Mouse (Mus musculus): ENCODE data around the gene 4930430A15Rik. TPM values are rescaled to one million over a fixed set of nuclear protein-coding genes. Genes with fewer than 3 reads are reported as not detected.

Gene 4930430A15Rik
- not detected in 2 replicates for polyA plus RNA-seq (2014; fragmentation: Nextera tagmentation; extraction: Ambion mirVana)

DNA sequence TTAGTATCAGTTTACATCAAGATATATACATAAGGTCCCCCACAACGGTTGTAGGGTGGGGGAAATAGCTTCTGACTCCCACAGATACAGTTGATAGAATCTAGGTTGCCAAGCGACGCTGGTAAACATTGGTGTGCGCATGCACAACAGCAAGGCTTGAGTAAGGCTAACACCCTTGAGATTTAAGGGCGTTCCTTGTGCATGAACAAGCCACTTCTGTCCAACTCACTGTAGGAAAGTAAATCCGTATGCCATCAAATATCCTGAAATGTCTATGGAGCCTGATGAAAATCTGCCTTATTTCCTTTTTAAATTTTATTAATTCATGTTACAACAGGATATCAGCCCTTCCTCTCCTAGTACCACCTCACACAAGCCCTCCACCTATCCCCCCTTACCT is at the start of gene 4930430A15Rik:
4930430A15Rik (minus strand) TSS at position 101 of the 400 bp plus-strand sequence.
- H3K36me3 ChIP-seq (replicated peaks; ENCODE audit: control insufficient read depth, insufficient read depth) = no peaks in the 10 kb centered on the region
- DNase-seq (ENCODE audit: low spot score) (no peak), ATAC-seq (ENCODE audit: low FRiP score) (no peak)
- H3K9ac ChIP-seq = no peak within 1 kb of the TSS
- 94% methylated on average over 6 of the region's 6 CpGs for WGBS
- no peak within 1 kb of the TSS for H3K27ac ChIP-seq
- no peaks in the 10 kb centered on the region for H3K4me1 ChIP-seq (replicated peaks; ENCODE audit: control insufficient read depth, insufficient read depth, low read length)
- H3K27me3 ChIP-seq (ENCODE audit: control insufficient read depth, insufficient read depth, low read length) = no peaks in the 10 kb centered on the region
- H3K9me3 ChIP-seq (ENCODE audit: control insufficient read depth, low read length) = no peaks in the 10 kb centered on the region
- H3K4me2 ChIP-seq (replicated peaks) = no peak within 1 kb of the TSS
- H3K4me3 ChIP-seq (replicated peaks; ENCODE audit: low read length) = no peak within 1 kb of the TSS

DNA sequence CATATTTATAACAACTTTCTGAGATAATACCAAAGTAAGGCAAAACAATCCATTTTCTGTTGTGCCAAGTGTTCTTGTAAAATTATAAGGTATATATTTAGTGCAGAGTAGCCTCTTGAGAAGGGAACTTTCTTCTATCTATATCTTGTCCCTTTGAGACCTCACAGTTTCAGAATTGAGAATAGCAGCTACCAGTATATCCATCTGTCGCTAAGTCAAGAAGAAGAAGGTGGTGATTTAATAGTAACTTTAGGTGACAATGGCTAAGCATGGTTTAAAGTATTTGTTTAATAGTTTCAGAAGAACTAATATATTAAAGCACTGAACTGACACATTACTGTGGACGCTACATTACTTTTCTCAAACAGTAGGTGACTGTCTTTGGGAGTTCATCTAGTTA is 44.6 kb upstream of the 4930430A15Rik start, which contains the start of gene Olfr1277:
Olfr1277 (minus strand) TSS at position 101 of the 400 bp plus-strand sequence.
- DNase-seq (ENCODE audit: low spot score) = no peak
- H3K27ac ChIP-seq = no peak within 1 kb of the TSS
- H3K4me1 ChIP-seq (replicated peaks; ENCODE audit: control insufficient read depth, insufficient read depth, low read length) = no peaks in the 10 kb centered on the region
- H3K27me3 ChIP-seq (ENCODE audit: control insufficient read depth, insufficient read depth, low read length) = no peaks in the 10 kb centered on the region
- no peak within 1 kb of the TSS for H3K4me3 ChIP-seq (replicated peaks; ENCODE audit: low read length)
- no peaks in the 10 kb centered on the region for H3K9me3 ChIP-seq (ENCODE audit: control insufficient read depth, low read length)
- no peak within 1 kb of the TSS for H3K4me2 ChIP-seq (replicated peaks)
- H3K9ac ChIP-seq = no peak within 1 kb of the TSS
- no peaks in the 10 kb centered on the region for H3K36me3 ChIP-seq (replicated peaks; ENCODE audit: control insufficient read depth, insufficient read depth)
- 81% methylated on average over 2 of the region's 2 CpGs for WGBS
- ATAC-seq (ENCODE audit: low FRiP score) = no peak

DNA sequence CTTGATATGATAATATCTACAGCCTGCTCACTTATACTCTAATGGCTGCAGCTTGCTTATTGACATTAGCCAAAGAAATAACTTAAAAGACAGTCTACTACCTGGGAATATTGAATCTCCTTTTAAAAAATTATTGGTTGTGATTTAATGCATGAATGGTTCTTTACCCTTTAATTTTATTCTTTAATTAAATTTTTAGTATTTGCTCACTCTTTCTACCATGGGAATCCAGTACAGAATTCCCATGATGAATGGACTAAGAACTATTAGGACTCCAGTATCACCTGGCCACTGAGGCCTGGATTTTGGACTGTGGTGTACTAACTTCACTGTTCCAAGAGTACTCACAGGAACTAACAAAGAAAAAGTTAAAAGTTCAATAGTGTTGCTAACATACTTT is 24.8 kb upstream of the 4930430A15Rik start, which contains the start of gene Olfr1276:
Olfr1276 (plus strand) TSS at position 301 of the 400 bp plus-strand sequence.
- Histone ChIP-seq H3K9me3 (ENCODE audit: control insufficient read depth, low read length) (no peaks in the 10 kb centered on the region), H3K27me3 (ENCODE audit: control insufficient read depth, insufficient read depth, low read length) (no peaks in the 10 kb centered on the region), H3K4me2 (replicated peaks) (no peak within 1 kb of the TSS), H3K27ac (no peak within 1 kb of the TSS), H3K4me1 (replicated peaks; ENCODE audit: control insufficient read depth, insufficient read depth, low read length) (no peaks in the 10 kb centered on the region), H3K9ac (no peak within 1 kb of the TSS), H3K36me3 (replicated peaks; ENCODE audit: control insufficient read depth, insufficient read depth) (no peaks in the 10 kb centered on the region), H3K4me3 (replicated peaks; ENCODE audit: low read length) (no peak within 1 kb of the TSS)
- ATAC-seq (ENCODE audit: low FRiP score) (no peak), DNase-seq (ENCODE audit: low spot score) (no peak)

DNA sequence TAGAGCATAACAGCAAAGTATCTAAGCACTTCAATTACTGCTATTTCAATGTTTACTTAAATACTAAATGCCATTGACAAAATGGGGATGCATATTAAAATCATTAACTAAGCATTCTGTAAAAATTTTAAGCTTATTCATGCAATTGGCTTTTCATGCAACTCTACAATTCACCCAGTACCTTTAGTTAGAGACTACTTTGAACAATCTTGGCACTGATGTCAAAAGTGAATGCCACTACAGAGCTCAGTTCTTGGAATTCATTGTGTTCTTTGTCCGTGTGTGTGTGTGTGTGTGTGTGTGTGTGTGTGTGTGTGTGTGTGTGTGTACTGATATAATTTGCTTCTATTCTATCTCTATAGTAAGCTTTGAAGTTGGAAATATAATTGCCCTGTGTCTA is 5.8 kb upstream of the 4930430A15Rik start, which contains the start of gene Olfr1275:
Olfr1275 (minus strand) TSS at position 101 of the 400 bp plus-strand sequence.
- Histone ChIP-seq H3K4me1 (replicated peaks; ENCODE audit: control insufficient read depth, insufficient read depth, low read length) (no peaks in the 10 kb centered on the region), H3K27ac (no peak within 1 kb of the TSS), H3K36me3 (replicated peaks; ENCODE audit: control insufficient read depth, insufficient read depth) (no peaks in the 10 kb centered on the region), H3K9ac (no peak within 1 kb of the TSS), H3K9me3 (ENCODE audit: control insufficient read depth, low read length) (no peaks in the 10 kb centered on the region), H3K4me2 (replicated peaks) (no peak within 1 kb of the TSS), H3K4me3 (replicated peaks; ENCODE audit: low read length) (no peak within 1 kb of the TSS), H3K27me3 (ENCODE audit: control insufficient read depth, insufficient read depth, low read length) (no peaks in the 10 kb centered on the region)
- ATAC-seq (ENCODE audit: low FRiP score) (no peak), DNase-seq (ENCODE audit: low spot score) (no peak)
- WGBS = 92% methylated on average over 1 of the region's 1 CpGs

DNA sequence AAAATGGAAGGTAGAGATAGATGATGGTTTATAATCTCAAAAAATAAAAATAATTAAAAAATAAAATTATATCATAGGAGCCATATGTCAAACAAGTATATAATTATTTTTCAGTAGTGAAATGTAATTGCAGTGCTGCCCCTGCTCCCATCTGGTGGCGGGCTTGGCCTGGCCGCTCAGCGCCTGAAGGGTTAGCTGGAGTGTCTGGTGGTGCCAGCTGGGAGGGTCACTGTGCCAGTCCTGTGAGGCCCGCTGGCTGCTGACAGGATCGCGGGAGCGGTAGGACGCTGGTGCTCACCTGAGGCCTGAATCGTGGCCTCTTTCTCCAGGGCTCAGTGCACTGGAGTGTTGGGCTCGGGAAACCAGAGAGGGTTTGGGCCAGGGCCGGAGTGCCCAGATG is 47.3 kb downstream of the 4930430A15Rik start:
- DNase-seq (ENCODE audit: low spot score) (no peak), ATAC-seq (ENCODE audit: low FRiP score) (no peak)
- H3K27me3 ChIP-seq (ENCODE audit: control insufficient read depth, insufficient read depth, low read length) = no peaks in the 10 kb centered on the region
- no peaks in the 10 kb centered on the region for H3K9me3 ChIP-seq (ENCODE audit: control insufficient read depth, low read length)
- no peaks in the 10 kb centered on the region for H3K36me3 ChIP-seq (replicated peaks; ENCODE audit: control insufficient read depth, insufficient read depth)
- no peak overlapping the region for H3K4me3 ChIP-seq (replicated peaks; ENCODE audit: low read length)
- no peak overlapping the region for H3K4me2 ChIP-seq (replicated peaks)
- H3K27ac ChIP-seq = no peak overlapping the region
- no peak overlapping the region for H3K9ac ChIP-seq
- H3K4me1 ChIP-seq (replicated peaks; ENCODE audit: control insufficient read depth, insufficient read depth, low read length) = no peaks in the 10 kb centered on the region
- 96% methylated on average over 11 of the region's 11 CpGs for WGBS

DNA sequence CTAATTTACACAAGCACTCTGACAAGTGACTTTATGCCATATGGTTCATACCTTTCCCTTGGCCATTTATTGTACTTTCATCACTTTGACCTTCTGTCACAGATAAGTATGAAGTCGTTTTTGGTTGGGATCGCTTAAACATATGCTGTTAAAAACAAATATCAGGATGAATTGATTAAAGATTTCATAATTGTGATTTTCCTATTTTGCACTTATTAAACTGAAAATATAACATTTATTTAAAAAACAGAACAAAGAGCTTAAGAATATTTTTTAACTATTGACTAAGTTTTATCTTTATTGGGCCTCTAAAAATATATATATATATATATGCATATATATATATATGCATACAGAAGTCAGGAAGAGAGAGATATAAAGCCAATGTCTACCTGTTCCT is 76.6 kb downstream of the 4930430A15Rik start, which contains the start of gene Gm15130:
Gm15130 (minus strand) TSS at position 101 of the 400 bp plus-strand sequence.
- WGBS = 87% methylated on average over 2 of the region's 2 CpGs
- Histone ChIP-seq H3K4me3 (replicated peaks; ENCODE audit: low read length) (no peak within 1 kb of the TSS), H3K27ac (no peak within 1 kb of the TSS), H3K4me2 (replicated peaks) (no peak within 1 kb of the TSS), H3K9me3 (ENCODE audit: control insufficient read depth, low read length) (no peaks in the 10 kb centered on the region), H3K9ac (no peak within 1 kb of the TSS), H3K27me3 (ENCODE audit: control insufficient read depth, insufficient read depth, low read length) (no peaks in the 10 kb centered on the region), H3K4me1 (replicated peaks; ENCODE audit: control insufficient read depth, insufficient read depth, low read length) (no peaks in the 10 kb centered on the region), H3K36me3 (replicated peaks; ENCODE audit: control insufficient read depth, insufficient read depth) (no peaks in the 10 kb centered on the region)
- DNase-seq (ENCODE audit: low spot score) (no peak), ATAC-seq (ENCODE audit: low FRiP score) (no peak)

DNA sequence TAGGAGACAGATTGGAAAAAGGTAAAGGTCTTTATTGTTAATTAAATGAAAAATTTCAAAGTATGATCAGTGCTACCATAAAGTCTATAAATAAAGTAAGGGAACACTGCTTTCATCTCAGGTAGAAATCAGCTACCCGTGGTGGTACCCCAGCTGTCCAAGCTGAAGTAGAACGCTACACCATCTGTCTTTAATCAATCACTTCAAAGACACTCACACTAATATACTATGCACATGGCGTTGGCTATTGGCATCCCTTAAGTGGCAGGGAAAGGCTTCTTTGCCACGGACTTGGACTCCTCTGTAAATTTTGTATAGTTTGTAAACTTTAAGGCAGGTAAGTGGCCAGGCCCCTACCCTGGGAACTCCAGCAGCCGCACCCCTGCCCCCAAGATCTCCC is 93.7 kb downstream of the 4930430A15Rik start:
- H3K4me3 ChIP-seq (replicated peaks; ENCODE audit: low read length) = no peak overlapping the region
- 73% methylated on average over 5 of the region's 5 CpGs for WGBS
- ATAC-seq (ENCODE audit: low FRiP score) = no peak

More for the DNA sequence above, 93.7 kb downstream of the 4930430A15Rik start:
- no peaks in the 10 kb centered on the region for H3K36me3 ChIP-seq (replicated peaks; ENCODE audit: control insufficient read depth, insufficient read depth)
- no peaks in the 10 kb centered on the region for H3K4me1 ChIP-seq (replicated peaks; ENCODE audit: control insufficient read depth, insufficient read depth, low read length)
- no peak overlapping the region for H3K9ac ChIP-seq
- H3K9me3 ChIP-seq (ENCODE audit: control insufficient read depth, low read length) = no peaks in the 10 kb centered on the region
- DNase-seq (ENCODE audit: low spot score) = no peak
- H3K4me2 ChIP-seq (replicated peaks) = no peak overlapping the region
- H3K27me3 ChIP-seq (ENCODE audit: control insufficient read depth, insufficient read depth, low read length) = no peaks in the 10 kb centered on the region
- no peak overlapping the region for H3K27ac ChIP-seq

Other genes with a start within 250 kb of the 4930430A15Rik start
- not detected in 2 replicates for gene Gm13941, start 123.6 kb downstream of the 4930430A15Rik start, polyA plus RNA-seq (2014; fragmentation: Nextera tagmentation; extraction: Ambion mirVana)
- gene Gm15130, start 76.7 kb downstream of the 4930430A15Rik start, polyA plus RNA-seq (2014; fragmentation: Nextera tagmentation; extraction: Ambion mirVana) = not detected in 2 replicates
- not detected in 2 replicates for gene Olfr1275, start 5.7 kb upstream of the 4930430A15Rik start, polyA plus RNA-seq (2014; fragmentation: Nextera tagmentation; extraction: Ambion mirVana)
- gene Olfr1276, start 24.9 kb upstream of the 4930430A15Rik start, polyA plus RNA-seq (2014; fragmentation: Nextera tagmentation; extraction: Ambion mirVana) = not detected in 2 replicates
- not detected in 2 replicates for gene Olfr1277, start 44.5 kb upstream of the 4930430A15Rik start, polyA plus RNA-seq (2014; fragmentation: Nextera tagmentation; extraction: Ambion mirVana)
- gene Olfr1278, start 60.5 kb upstream of the 4930430A15Rik start, polyA plus RNA-seq (2014; fragmentation: Nextera tagmentation; extraction: Ambion mirVana) = not detected in 2 replicates
- not detected in 2 replicates for gene Olfr1279, start 71.0 kb upstream of the 4930430A15Rik start, polyA plus RNA-seq (2014; fragmentation: Nextera tagmentation; extraction: Ambion mirVana)
- not detected in 2 replicates for gene Olfr1280, start 84.4 kb upstream of the 4930430A15Rik start, polyA plus RNA-seq (2014; fragmentation: Nextera tagmentation; extraction: Ambion mirVana)
- not detected in 2 replicates for gene Olfr1281, start 96.9 kb upstream of the 4930430A15Rik start, polyA plus RNA-seq (2014; fragmentation: Nextera tagmentation; extraction: Ambion mirVana)
- not detected in 2 replicates for gene Olfr1282, start 106.5 kb upstream of the 4930430A15Rik start, polyA plus RNA-seq (2014; fragmentation: Nextera tagmentation; extraction: Ambion mirVana)
- not detected in 2 replicates for gene Olfr1283, start 137.2 kb upstream of the 4930430A15Rik start, polyA plus RNA-seq (2014; fragmentation: Nextera tagmentation; extraction: Ambion mirVana)
- gene Olfr1284, start 145.9 kb upstream of the 4930430A15Rik start, polyA plus RNA-seq (2014; fragmentation: Nextera tagmentation; extraction: Ambion mirVana) = not detected in 2 replicates
- not detected in 2 replicates for gene Olfr1286, start 193.5 kb upstream of the 4930430A15Rik start, polyA plus RNA-seq (2014; fragmentation: Nextera tagmentation; extraction: Ambion mirVana)
- gene Olfr1287, start 219.5 kb upstream of the 4930430A15Rik start, polyA plus RNA-seq (2014; fragmentation: Nextera tagmentation; extraction: Ambion mirVana) = not detected in 2 replicates
- not detected in 2 replicates for gene Olfr1288, start 244.5 kb upstream of the 4930430A15Rik start, polyA plus RNA-seq (2014; fragmentation: Nextera tagmentation; extraction: Ambion mirVana)

All from hindbrain, embryonic 14.5 days (tissue).